Mouse (Mus musculus) MEL (cell line): ENCODE data around the gene Arhgap6.

Experiments
- CTCF ChIP-seq, 3 experiments: IDR thresholded peaks in 2 of 3; conservative IDR thresholded peaks in 1 of 3; 2 replicates each; pipeline ENCODE4 v1.5.1; 2011 to 2012; ENCODE audit warnings: low read length in 3 of 3, low read depth in 2 of 3, mild to moderate bottlenecking in 2 of 3, improper control_type of control experiment in 1 of 3, inconsistent platforms in 1 of 3, mixed read lengths in 1 of 3, moderate library complexity in 1 of 3; ENCODE audit not compliant: control insufficient read depth in 1 of 3, insufficient read depth in 1 of 3, poor library complexity in 1 of 3, severe bottlenecking in 1 of 3
- GATA1 ChIP-seq: IDR thresholded peaks from 2 replicates; pipeline ENCODE4 v1.6.1; 2011; ENCODE audit warnings: low read depth, low read length, improper control_type of control experiment
- MAFK ChIP-seq: IDR thresholded peaks from 2 replicates; pipeline ENCODE4 v1.6.1; 2011; ENCODE audit warnings: low read depth, mild to moderate bottlenecking, low read length, improper control_type of control experiment, borderline replicate concordance
- NELFE ChIP-seq: IDR thresholded peaks from 2 replicates; pipeline ENCODE4 v1.6.1; 2011; ENCODE audit warnings: low read depth, low read length, improper control_type of control experiment
- POLR2A ChIP-seq, 2 experiments: IDR thresholded peaks; 2 replicates each; pipeline ENCODE4 v1.6.1; 2011 to 2012; ENCODE audit warnings: low read length in 2 of 2, mild to moderate bottlenecking in 2 of 2, control low read depth in 1 of 2, improper control_type of control experiment in 1 of 2, low read depth in 1 of 2, moderate library complexity in 1 of 2; ENCODE audit not compliant: control insufficient read depth in 1 of 2, insufficient read depth in 1 of 2, poor library complexity in 1 of 2
- UBTF ChIP-seq: IDR thresholded peaks from 2 replicates; pipeline ENCODE4 v1.6.1; 2012; ENCODE audit warnings: low read depth, mild to moderate bottlenecking, inconsistent platforms, low read length, improper control_type of control experiment, moderate library complexity, borderline replicate concordance; ENCODE audit not compliant: insufficient read depth
- ZKSCAN1 ChIP-seq: IDR thresholded peaks from 2 replicates; pipeline ENCODE4 v1.6.1; 2012; ENCODE audit warnings: low read depth, mild to moderate bottlenecking, inconsistent platforms, low read length, improper control_type of control experiment, moderate library complexity

GRCm38 (mm10) chrX:169173796-169174195 is 378.9 kb downstream of the Arhgap6 start:
- no peak for TF ChIP-seq GATA1
- no peak for TF ChIP-seq POLR2A (IDR thresholded peaks at IDR 0.05; ENCODE audit: control insufficient read depth in 1 of 2, insufficient read depth in 1 of 2, low read depth in 1 of 2, low read length in 2 of 2, poor library complexity in 1 of 2)
- TF ChIP-seq UBTF: no peak
- no peak for TF ChIP-seq CTCF (IDR thresholded peaks at IDR 0.05 in 2 of 3, conservative IDR thresholded peaks at IDR 0.05 in 1 of 3; ENCODE audit: control insufficient read depth in 1 of 3, insufficient read depth in 1 of 3, low read depth in 2 of 3, low read length in 3 of 3, poor library complexity in 1 of 3, severe bottlenecking in 1 of 3)
- no peak for TF ChIP-seq ZKSCAN1
- TF ChIP-seq MAFK: no peak
- TF ChIP-seq NELFE: no peak
